Comparison of ENCODE assay signal across 8 mouse cellular contexts in genomic region chr7:120843852-120844435, GRCm38 (mm10). TPM values are rescaled to one million over a fixed set of nuclear protein-coding genes. Genes with fewer than 3 reads are reported as not detected.
DNase-seq lines count a peak whose midpoint lies in the region; ATAC-seq and TF ChIP-seq lines count a peak whose summit lies in the region.

No protein-coding gene starts in this region.

- H3K4me1 ChIP-seq in heart, embryonic 10.5 days = peaks cover 27% of the 10 kb centered on the region
- H3K4me1 ChIP-seq in G1E (ENCODE audit: insufficient read depth, low read depth, low read length) = peaks cover 76% of the 10 kb centered on the region
- peaks cover 20% of the 10 kb centered on the region for H3K4me1 ChIP-seq in forebrain, embryonic 13.5 days
- H3K4me1 ChIP-seq in limb, embryonic 12.5 days (replicated peaks) = peaks cover 14% of the 10 kb centered on the region
- H3K4me1 ChIP-seq in neural tube, embryonic 15.5 days = peaks cover 19% of the 10 kb centered on the region

- peak overlapping the region; percentile 76 for H3K4me2 ChIP-seq in forebrain, embryonic 13.5 days
- H3K4me2 ChIP-seq in limb, embryonic 12.5 days = peak overlapping the region; percentile 79
- H3K4me2 ChIP-seq in neural tube, embryonic 15.5 days = peak overlapping the region; percentile 79

- peak overlapping the region; percentile 88 for H3K4me3 ChIP-seq in heart, embryonic 10.5 days
- H3K4me3 ChIP-seq in G1E (ENCODE audit: low read depth, low read length) = peak overlapping the region; percentile 74
- peak overlapping the region; percentile 73 for H3K4me3 ChIP-seq in forebrain, embryonic 13.5 days
- H3K4me3 ChIP-seq in limb, embryonic 12.5 days (replicated peaks) = peak overlapping the region; percentile 77
- H3K4me3 ChIP-seq in neural tube, embryonic 15.5 days (replicated peaks) = peak overlapping the region; percentile 84

- H3K27ac ChIP-seq in heart, embryonic 10.5 days = peak overlapping the region; percentile 95
- H3K27ac ChIP-seq in forebrain, embryonic 13.5 days = peak overlapping the region; percentile 98
- peak overlapping the region; percentile 97 for H3K27ac ChIP-seq in limb, embryonic 12.5 days
- peak overlapping the region; percentile 95 for H3K27ac ChIP-seq in neural tube, embryonic 15.5 days (replicated peaks)

- peak overlapping the region; percentile 86 for H3K9ac ChIP-seq in forebrain, embryonic 13.5 days
- peak overlapping the region; percentile 90 for H3K9ac ChIP-seq in limb, embryonic 12.5 days (replicated peaks)
- H3K9ac ChIP-seq in neural tube, embryonic 15.5 days (replicated peaks) = peak overlapping the region; percentile 90

- TF ChIP-seq CTCF in G1E (IDR thresholded peaks at IDR 0.05; ENCODE audit: low read depth, low read length) = no peak

- WGBS in heart, embryonic 10.5 days = 2% methylated on average over 16 of the region's 16 CpGs
- 1% methylated on average over 16 of the region's 16 CpGs for WGBS in forebrain, embryonic 13.5 days
- WGBS in limb, embryonic 12.5 days = 2% methylated on average over 16 of the region's 16 CpGs
- WGBS in neural tube, embryonic 15.5 days = under 1% methylated on average over 16 of the region's 16 CpGs

- no peak for DNase-seq in heart, embryonic 10.5 days (ENCODE audit: low spot score)
- no peak for DNase-seq in heart, adult 8-10 months (ENCODE audit: low spot score)
- DNase-seq in G1E (ENCODE audit: low spot score) = peak; percentile 32
- no peak for DNase-seq in right cerebral cortex, adult 18-20 months

- no peak for ATAC-seq in G1E (ENCODE audit: extremely low read depth, insufficient number of reproducible peaks, low FRiP score, poor library complexity, severe bottlenecking)
- peak; percentile 7 for ATAC-seq in forebrain, embryonic 13.5 days
- no peak for ATAC-seq in limb, embryonic 12.5 days (ENCODE audit: insufficient number of reproducible peaks, insufficient read depth, low FRiP score, low TSS enrichment, low read depth)
- ATAC-seq in neural tube, embryonic 15.5 days (ENCODE audit: low FRiP score) = peak; percentile 10; the same call in 1 of the 2 replicates
- no peak for ATAC-seq in megakaryocyte-erythroid progenitor cell, adult 5-6 weeks (replicated peaks; ENCODE audit: low FRiP score, low TSS enrichment, poor library complexity, severe bottlenecking)

- peaks cover 28% of the 10 kb centered on the region for H3K27me3 ChIP-seq in heart, embryonic 10.5 days (ENCODE audit: insufficient read depth, poor library complexity, severe bottlenecking)
- H3K27me3 ChIP-seq in G1E (ENCODE audit: insufficient read depth, low read length) = no peaks in the 10 kb centered on the region
- H3K27me3 ChIP-seq in forebrain, embryonic 13.5 days = peaks cover 5% of the 10 kb centered on the region; the same call in 1 of the 2 replicates
- H3K27me3 ChIP-seq in limb, embryonic 12.5 days = peaks cover 9% of the 10 kb centered on the region; the same call in 1 of the 2 replicates
- H3K27me3 ChIP-seq in neural tube, embryonic 15.5 days (replicated peaks) = no peaks in the 10 kb centered on the region

- no peaks in the 10 kb centered on the region for H3K36me3 ChIP-seq in heart, embryonic 10.5 days
- H3K36me3 ChIP-seq in G1E (replicated peaks) = peaks cover 58% of the 10 kb centered on the region
- peaks cover 3% of the 10 kb centered on the region; the same call in 1 of the 2 replicates for H3K36me3 ChIP-seq in forebrain, embryonic 13.5 days (ENCODE audit: poor library complexity, severe bottlenecking)
- H3K36me3 ChIP-seq in limb, embryonic 12.5 days = 0 out of 2 replicates have a peak, but pooled peaks cover 3% of the 10 kb centered on the region
- H3K36me3 ChIP-seq in neural tube, embryonic 15.5 days = 0 out of 2 replicates have a peak, but pooled peaks cover 6% of the 10 kb centered on the region

- no peaks in the 10 kb centered on the region for H3K9me3 ChIP-seq in heart, embryonic 10.5 days
- H3K9me3 ChIP-seq in G1E (replicated peaks) = no peaks in the 10 kb centered on the region
- no peaks in the 10 kb centered on the region for H3K9me3 ChIP-seq in forebrain, embryonic 13.5 days (replicated peaks)
- no peaks in the 10 kb centered on the region for H3K9me3 ChIP-seq in limb, embryonic 12.5 days
- H3K9me3 ChIP-seq in neural tube, embryonic 15.5 days (replicated peaks) = no peaks in the 10 kb centered on the region

RNA-seq across cellular contexts. Expression of gene Eef2k, which starts 1.3 kb away (rescaled TPM):
- polyA plus RNA-seq in heart, embryonic 10.5 days (2016; fragmentation: Nextera tagmentation; extraction: Ambion mirVana) = 16.3 and 17.3 TPM in 2 replicates
- 10 to 100 TPM; 23.0 to 42.1 (median 30.7) TPM for total RNA-seq in heart, adult 8-10 months (2022)
- 62.3 and 72.9 TPM in 2 replicates for total RNA-seq in G1E (2014; fragmentation: Nextera tagmentation)
- total RNA-seq in G1E (2017) = 185 and 189 TPM in 2 replicates
- polyA plus RNA-seq in G1E (2012) = 89.8 and 107 TPM in 2 replicates
- 19.2 and 22.0 TPM in 2 replicates for polyA plus RNA-seq in forebrain, embryonic 13.5 days (2015; fragmentation: Nextera tagmentation; extraction: Ambion mirVana)
- 31.5 and 31.8 TPM in 2 replicates for polyA plus RNA-seq in limb, embryonic 12.5 days (2016; fragmentation: Nextera tagmentation; extraction: Ambion mirVana)
- 33.5 and 40.6 TPM in 2 replicates for polyA plus RNA-seq in neural tube, embryonic 15.5 days (2015; fragmentation: Nextera tagmentation; extraction: Ambion mirVana)
- total RNA-seq in megakaryocyte-erythroid progenitor cell, adult 5-6 weeks (2014; fragmentation: Nextera tagmentation) = 42.3 and 63.0 TPM in 2 replicates
- total RNA-seq in megakaryocyte-erythroid progenitor cell, adult 5-6 weeks (2017) = 49.9 and 52.6 TPM in 2 replicates

RNA-seq across cellular contexts. Expression of gene Gm5737, which starts 31.8 kb away (rescaled TPM):
- not detected in 2 replicates for polyA plus RNA-seq in heart, embryonic 10.5 days (2016; fragmentation: Nextera tagmentation; extraction: Ambion mirVana)
- total RNA-seq in heart, adult 8-10 months (2022) = not detected
- total RNA-seq in G1E (2014; fragmentation: Nextera tagmentation) (not detected in 2 replicates), G1E (2017) (not detected in 2 replicates)
- not detected in 2 replicates for polyA plus RNA-seq in G1E (2012)
- polyA plus RNA-seq in forebrain, embryonic 13.5 days (2015; fragmentation: Nextera tagmentation; extraction: Ambion mirVana) = not detected in 2 replicates
- polyA plus RNA-seq in limb, embryonic 12.5 days (2016; fragmentation: Nextera tagmentation; extraction: Ambion mirVana) = not detected in 2 replicates
- polyA plus RNA-seq in neural tube, embryonic 15.5 days (2015; fragmentation: Nextera tagmentation; extraction: Ambion mirVana) = 0.14 TPM in 1 of 2 replicates, not detected in the other
- total RNA-seq in megakaryocyte-erythroid progenitor cell, adult 5-6 weeks (2014; fragmentation: Nextera tagmentation) = not detected in 2 replicates
- not detected in 2 replicates for total RNA-seq in megakaryocyte-erythroid progenitor cell, adult 5-6 weeks (2017)

Comparison
In these comparisons a context has a peak if more than half of its experiments do, and no peak if none do; other contexts are left out.
1. ATAC-seq: peak in forebrain, embryonic 13.5 days (single experiment) and neural tube, embryonic 15.5 days (single experiment); none in G1E (single experiment), limb, embryonic 12.5 days (single experiment) and megakaryocyte-erythroid progenitor cell, adult 5-6 weeks (single experiment).
2. Peak in every context shown above with its lines, with median percentiles within 50 percentile points of each other: H3K27ac ChIP-seq, H3K4me3 ChIP-seq, H3K4me2 ChIP-seq and H3K9ac ChIP-seq.